18 mouse cellular contexts compared by ENCODE assay signal in the genomic region with DNA sequence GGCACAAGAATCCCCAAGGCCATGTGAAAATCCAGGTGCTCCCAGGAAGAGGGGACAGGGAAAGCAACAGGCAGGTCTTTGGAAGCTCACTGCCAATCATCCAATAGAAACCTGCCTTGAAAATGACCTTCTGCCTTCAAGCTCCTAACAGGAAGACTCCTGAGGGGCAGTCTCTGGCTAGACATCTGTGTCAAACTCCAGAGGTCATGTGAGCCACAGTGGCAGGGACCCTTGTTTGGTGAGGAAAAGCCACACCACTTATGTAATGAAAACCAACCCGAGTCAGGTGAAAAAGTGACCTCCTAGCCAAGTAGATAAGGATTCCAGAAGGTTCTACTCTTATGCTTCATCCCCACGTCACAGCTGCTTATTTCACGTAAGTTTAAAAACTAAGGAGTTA.
"Had no signal": no experiment of that assay in that cellular context is flagged by ENCODE, and none has a peak within 500 bp of the region (broad histone marks: within the 10 kb centered on the region; RNA-seq: fewer than 3 reads in every experiment).

No protein-coding gene starts in this region.

- H3K4me3 ChIP-seq: liver, embryonic 13.5 days; liver, embryonic 15.5 days; midbrain, embryonic 10.5 days; midbrain, embryonic 13.5 days; midbrain, embryonic 15.5 days; myocyte; neural tube, embryonic 13.5 days; neural tube, embryonic 15.5 days; stomach, embryonic 15.5 days had no signal

- H3K27me3 ChIP-seq: liver, embryonic 13.5 days; liver, embryonic 15.5 days; midbrain, embryonic 13.5 days; midbrain, embryonic 15.5 days; neural tube, embryonic 13.5 days; neural tube, embryonic 15.5 days; stomach, embryonic 15.5 days had no signal

- DNase-seq: liver, embryonic 13.5 days; lung, embryonic 14.5 days; lung, postnatal 14 days; retina, postnatal 1 day; right cerebral cortex, postnatal 14 days; thymus, adult 2 months; thymus, postnatal 25 days; thymus, postnatal 4 days had no signal

- H3K9me3 ChIP-seq: liver, embryonic 13.5 days; liver, embryonic 15.5 days; midbrain, embryonic 10.5 days; midbrain, embryonic 13.5 days; midbrain, embryonic 15.5 days; neural tube, embryonic 13.5 days; neural tube, embryonic 15.5 days; stomach, embryonic 15.5 days had no signal

- H3K4me2 ChIP-seq: liver, embryonic 11.5 days; liver, embryonic 13.5 days; liver, embryonic 15.5 days; lung, embryonic 14.5 days; midbrain, embryonic 13.5 days; midbrain, embryonic 15.5 days; neural tube, embryonic 13.5 days; neural tube, embryonic 15.5 days; stomach, embryonic 15.5 days had no signal

- H3K36me3 ChIP-seq: midbrain, embryonic 13.5 days; midbrain, embryonic 15.5 days; neural tube, embryonic 15.5 days had no signal

- H3K4me1 ChIP-seq: liver, embryonic 13.5 days; liver, embryonic 15.5 days; midbrain, embryonic 10.5 days; neural tube, embryonic 13.5 days; neural tube, embryonic 15.5 days; stomach, embryonic 15.5 days had no signal

- ATAC-seq: midbrain, embryonic 13.5 days; midbrain, embryonic 15.5 days had no signal

- H3K27ac ChIP-seq: liver, embryonic 13.5 days; liver, embryonic 15.5 days; midbrain, embryonic 10.5 days; midbrain, embryonic 13.5 days; midbrain, embryonic 15.5 days; neural tube, embryonic 13.5 days; neural tube, embryonic 15.5 days; stomach, embryonic 15.5 days; stomach, postnatal 0 days had no signal

- H3K9ac ChIP-seq: liver, embryonic 13.5 days; liver, embryonic 15.5 days; lung, embryonic 14.5 days; midbrain, embryonic 13.5 days; midbrain, embryonic 15.5 days; neural tube, embryonic 13.5 days; neural tube, embryonic 15.5 days; stomach, embryonic 15.5 days had no signal
